Mouse (Mus musculus): ENCODE results near the gene Parvg. TPM values are rescaled to one million over a fixed set of nuclear protein-coding genes. Genes with fewer than 3 reads are reported as not detected.

Gene Parvg
- polyA plus RNA-seq, 1 experiment from 2014 or later, result 21.6 TPM

DNA sequence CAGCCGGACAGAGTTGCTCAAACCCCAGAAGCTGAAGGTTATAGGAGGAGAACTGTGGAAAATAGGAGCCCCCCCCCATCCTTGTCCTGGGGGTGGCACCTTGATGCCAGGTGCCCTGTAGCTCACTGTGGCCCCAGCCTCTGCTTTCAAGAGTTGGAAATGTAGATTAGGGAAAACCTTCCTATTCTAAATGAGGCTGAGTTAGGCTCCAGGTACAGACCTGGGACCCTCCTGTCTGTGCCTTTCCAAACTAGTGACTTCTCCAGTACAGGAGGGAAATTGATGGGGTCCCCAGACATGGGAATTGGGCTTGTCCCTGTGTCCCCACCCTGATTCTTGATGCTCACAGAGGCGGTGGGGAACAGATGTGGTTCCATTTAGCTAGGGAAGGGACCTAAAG is 23.2 kb upstream of the Parvg start:
- 65% methylated on average over 2 of the region's 2 CpGs for WGBS
- H3K9me3 ChIP-seq (replicated peaks; ENCODE audit: control insufficient read depth, low read length), result no peaks in the 10 kb centered on the region
- ATAC-seq (replicated peaks; ENCODE audit: extremely low read depth, insufficient read depth, low FRiP score), result no peak
- no peak overlapping the region for H3K4me2 ChIP-seq (ENCODE audit: low read depth, low read length)
- H3K9ac ChIP-seq (ENCODE audit: low read length), result no peak overlapping the region
- H3K4me1 ChIP-seq (ENCODE audit: control insufficient read depth, insufficient read depth, low read length), result peaks cover 15% of the 10 kb centered on the region
- peaks cover 9% of the 10 kb centered on the region; the same call in 1 of the 2 replicates for H3K36me3 ChIP-seq (ENCODE audit: control insufficient read depth, insufficient read depth)
- H3K4me3 ChIP-seq (ENCODE audit: low read length), result no peak overlapping the region
- no peaks in the 10 kb centered on the region for H3K27me3 ChIP-seq (ENCODE audit: control insufficient read depth, insufficient read depth, low read length)
- no peak overlapping the region for H3K27ac ChIP-seq (ENCODE audit: low read length)

GRCm38 (mm10) chr15:84301026-84301425 is 22.8 kb upstream of the Parvg start:
- Histone ChIP-seq H3K36me3 (ENCODE audit: control insufficient read depth, insufficient read depth) (peaks cover 9% of the 10 kb centered on the region; the same call in 1 of the 2 replicates), H3K4me1 (ENCODE audit: control insufficient read depth, insufficient read depth, low read length) (peaks cover 15% of the 10 kb centered on the region), H3K4me3 (ENCODE audit: low read length) (no peak overlapping the region), H3K4me2 (ENCODE audit: low read depth, low read length) (no peak overlapping the region), H3K9me3 (replicated peaks; ENCODE audit: control insufficient read depth, low read length) (no peaks in the 10 kb centered on the region), H3K9ac (ENCODE audit: low read length) (0 out of 2 replicates have a peak overlapping the region, but pooled peaks have one; percentile 20), H3K27me3 (ENCODE audit: control insufficient read depth, insufficient read depth, low read length) (no peaks in the 10 kb centered on the region), H3K27ac (ENCODE audit: low read length) (no peak overlapping the region)
- ATAC-seq (replicated peaks; ENCODE audit: extremely low read depth, insufficient read depth, low FRiP score), result no peak; the same call in 1 of the 2 replicates
- WGBS, result 32% methylated on average over 7 of the region's 7 CpGs

DNA sequence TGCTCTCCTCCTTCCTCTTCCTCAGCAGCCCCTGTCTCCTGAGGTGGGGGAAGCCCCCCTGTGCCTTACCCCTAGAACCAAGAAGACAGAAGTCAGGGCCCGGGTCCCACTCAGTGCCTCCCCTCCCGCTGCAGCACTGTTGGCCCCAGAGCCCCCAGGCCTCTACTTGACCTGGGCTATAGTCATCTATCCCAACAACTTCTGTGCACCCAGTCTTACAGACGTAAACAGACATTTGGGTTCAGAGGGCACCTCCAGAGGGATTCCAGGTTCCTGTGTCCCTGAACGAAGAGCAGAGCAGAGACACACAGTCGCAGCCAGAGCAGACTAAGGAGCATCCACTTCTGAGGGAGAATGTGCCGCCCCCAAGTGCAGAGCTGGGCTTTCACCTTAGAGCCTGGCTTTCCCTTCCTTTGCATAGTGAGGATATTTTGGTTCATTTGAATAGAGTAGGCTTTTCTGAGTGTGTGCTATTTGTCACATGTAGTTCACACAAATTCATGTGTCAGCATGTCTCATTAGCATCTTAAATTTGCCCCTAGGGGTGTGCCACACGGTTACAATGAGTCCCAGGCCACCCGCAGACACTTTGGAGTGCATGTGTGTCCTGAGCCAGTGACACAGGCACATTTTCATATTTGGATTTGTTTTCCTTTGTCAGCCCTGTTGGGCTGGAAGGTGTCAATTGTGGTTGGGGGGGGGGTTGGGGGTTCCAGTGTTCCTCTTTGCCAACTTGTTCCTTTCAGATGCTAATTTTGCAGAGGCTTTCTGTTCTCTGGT is 22.0 kb upstream of the Parvg start:
- H3K4me1 ChIP-seq (ENCODE audit: control insufficient read depth, insufficient read depth, low read length), result peaks cover 15% of the 10 kb centered on the region
- no peak overlapping the region for H3K4me3 ChIP-seq (ENCODE audit: low read length)
- peaks cover 13% of the 10 kb centered on the region; the same call in 1 of the 2 replicates for H3K36me3 ChIP-seq (ENCODE audit: control insufficient read depth, insufficient read depth)
- 68% methylated on average over 8 of the region's 8 CpGs for WGBS
- H3K4me2 ChIP-seq (ENCODE audit: low read depth, low read length), result no peak overlapping the region
- no peak overlapping the region for H3K27ac ChIP-seq (ENCODE audit: low read length)
- ATAC-seq (replicated peaks; ENCODE audit: extremely low read depth, insufficient read depth, low FRiP score), result no peak
- H3K9ac ChIP-seq (ENCODE audit: low read length), result no peak overlapping the region
- H3K27me3 ChIP-seq (ENCODE audit: control insufficient read depth, insufficient read depth, low read length), result no peaks in the 10 kb centered on the region
- H3K9me3 ChIP-seq (replicated peaks; ENCODE audit: control insufficient read depth, low read length), result no peaks in the 10 kb centered on the region

DNA sequence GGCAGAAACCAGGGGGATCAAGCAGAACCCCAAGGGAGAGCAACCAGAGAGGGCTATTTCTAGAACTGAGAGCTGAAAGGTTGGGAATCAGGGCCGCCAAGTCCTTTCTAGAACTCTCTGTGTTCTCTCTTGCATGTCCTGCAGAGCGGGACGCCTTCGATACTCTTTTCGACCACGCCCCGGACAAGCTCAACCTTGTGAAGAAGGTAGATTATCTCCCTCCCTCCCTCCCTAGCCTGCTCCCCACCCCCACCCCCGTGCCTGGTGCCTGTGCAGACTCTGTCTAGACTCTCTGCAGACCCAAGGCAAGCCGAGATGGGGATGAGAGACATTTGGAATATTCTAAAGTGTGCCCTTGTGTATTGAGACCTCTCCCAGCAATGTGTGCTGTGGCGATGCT is 20.6 kb upstream of the Parvg start:
- Histone ChIP-seq H3K27me3 (ENCODE audit: control insufficient read depth, insufficient read depth, low read length) (no peaks in the 10 kb centered on the region), H3K4me1 (ENCODE audit: control insufficient read depth, insufficient read depth, low read length) (peaks cover 15% of the 10 kb centered on the region), H3K36me3 (ENCODE audit: control insufficient read depth, insufficient read depth) (peaks cover 17% of the 10 kb centered on the region; the same call in 1 of the 2 replicates), H3K4me3 (ENCODE audit: low read length) (no peak overlapping the region), H3K9me3 (replicated peaks; ENCODE audit: control insufficient read depth, low read length) (no peaks in the 10 kb centered on the region), H3K27ac (ENCODE audit: low read length) (no peak overlapping the region), H3K9ac (ENCODE audit: low read length) (no peak overlapping the region), H3K4me2 (ENCODE audit: low read depth, low read length) (no peak overlapping the region)
- 72% methylated on average over 10 of the region's 10 CpGs for WGBS
- no peak for ATAC-seq (replicated peaks; ENCODE audit: extremely low read depth, insufficient read depth, low FRiP score)

DNA sequence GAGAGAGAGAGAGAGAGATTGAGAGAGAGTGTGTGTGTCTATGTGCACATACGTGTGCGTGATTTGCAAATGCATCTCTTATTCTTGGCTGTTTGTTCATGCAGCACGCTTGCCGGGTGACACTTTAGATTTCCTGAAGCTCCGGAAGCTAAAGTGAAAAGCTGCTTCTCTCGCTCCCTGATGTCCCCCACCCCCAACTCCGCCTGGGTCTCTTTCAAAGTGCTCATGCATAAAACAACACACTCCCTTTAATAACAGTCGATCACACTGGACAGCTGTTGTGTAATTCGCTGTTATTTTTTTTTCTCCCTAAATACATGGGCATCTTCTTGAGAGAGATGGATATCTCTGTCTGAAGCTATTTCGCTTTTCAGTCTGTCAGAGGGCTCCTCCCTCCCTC is 18.5 kb upstream of the Parvg start:
- no peak overlapping the region for H3K9ac ChIP-seq (ENCODE audit: low read length)
- no peak for ATAC-seq (replicated peaks; ENCODE audit: extremely low read depth, insufficient read depth, low FRiP score)
- no peak overlapping the region for H3K4me3 ChIP-seq (ENCODE audit: low read length)
- peaks cover 17% of the 10 kb centered on the region; the same call in 1 of the 2 replicates for H3K36me3 ChIP-seq (ENCODE audit: control insufficient read depth, insufficient read depth)
- 79% methylated on average over 10 of the region's 10 CpGs for WGBS
- H3K9me3 ChIP-seq (replicated peaks; ENCODE audit: control insufficient read depth, low read length), result no peaks in the 10 kb centered on the region
- H3K4me1 ChIP-seq (ENCODE audit: control insufficient read depth, insufficient read depth, low read length), result peaks cover 15% of the 10 kb centered on the region
- H3K27me3 ChIP-seq (ENCODE audit: control insufficient read depth, insufficient read depth, low read length), result no peaks in the 10 kb centered on the region
- H3K27ac ChIP-seq (ENCODE audit: low read length), result no peak overlapping the region
- H3K4me2 ChIP-seq (ENCODE audit: low read depth, low read length), result no peak overlapping the region

DNA sequence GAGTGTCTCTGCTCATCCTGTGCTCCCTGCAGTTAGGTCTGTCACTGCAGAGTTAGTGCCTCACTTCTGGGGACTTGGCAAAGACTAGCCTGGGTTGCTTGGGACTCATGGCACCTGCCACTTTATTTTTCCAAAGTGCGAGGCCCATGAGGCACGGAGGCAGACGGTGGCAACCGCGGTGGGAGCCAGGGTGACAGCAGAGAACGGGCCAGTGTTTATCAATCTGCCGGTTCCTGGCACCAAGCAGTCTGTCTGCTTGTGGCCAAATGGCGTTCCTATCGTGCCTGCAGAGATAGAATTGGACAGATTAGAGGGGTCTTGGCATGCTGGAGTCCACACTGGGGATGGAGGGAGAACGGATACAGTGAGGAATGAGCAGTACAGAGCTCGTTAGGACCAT is 13.6 kb upstream of the Parvg start:
- Histone ChIP-seq H3K4me1 (ENCODE audit: control insufficient read depth, insufficient read depth, low read length) (peaks cover 27% of the 10 kb centered on the region), H3K4me3 (ENCODE audit: low read length) (no peak overlapping the region), H3K36me3 (ENCODE audit: control insufficient read depth, insufficient read depth) (peaks cover 8% of the 10 kb centered on the region; the same call in 1 of the 2 replicates), H3K27ac (ENCODE audit: low read length) (no peak overlapping the region), H3K9ac (ENCODE audit: low read length) (0 out of 2 replicates have a peak overlapping the region, but pooled peaks have one; percentile 7), H3K9me3 (replicated peaks; ENCODE audit: control insufficient read depth, low read length) (no peaks in the 10 kb centered on the region), H3K4me2 (ENCODE audit: low read depth, low read length) (no peak overlapping the region), H3K27me3 (ENCODE audit: control insufficient read depth, insufficient read depth, low read length) (no peaks in the 10 kb centered on the region)
- 22% methylated on average over 11 of the region's 11 CpGs for WGBS
- no peak for ATAC-seq (replicated peaks; ENCODE audit: extremely low read depth, insufficient read depth, low FRiP score)

GRCm38 (mm10) chr15:84311295-84312085 is 12.3 kb upstream of the Parvg start:
- Histone ChIP-seq H3K4me3 (ENCODE audit: low read length) (no peak overlapping the region), H3K9ac (ENCODE audit: low read length) (no peak overlapping the region), H3K27ac (ENCODE audit: low read length) (no peak overlapping the region), H3K4me1 (ENCODE audit: control insufficient read depth, insufficient read depth, low read length) (peaks cover 27% of the 10 kb centered on the region), H3K27me3 (ENCODE audit: control insufficient read depth, insufficient read depth, low read length) (no peaks in the 10 kb centered on the region), H3K36me3 (ENCODE audit: control insufficient read depth, insufficient read depth) (peaks cover 8% of the 10 kb centered on the region; the same call in 1 of the 2 replicates), H3K9me3 (replicated peaks; ENCODE audit: control insufficient read depth, low read length) (no peaks in the 10 kb centered on the region), H3K4me2 (ENCODE audit: low read depth, low read length) (no peak overlapping the region)
- WGBS, result 49% methylated on average over 9 of the region's 9 CpGs
- ATAC-seq (replicated peaks; ENCODE audit: extremely low read depth, insufficient read depth, low FRiP score), result no peak

- no peaks in the 10 kb centered on the region for H3K27me3 ChIP-seq (ENCODE audit: control insufficient read depth, insufficient read depth, low read length)
- no peak overlapping the region; the same call in 1 of the 2 replicates for H3K4me2 ChIP-seq (ENCODE audit: low read depth, low read length)
- ATAC-seq (replicated peaks; ENCODE audit: extremely low read depth, insufficient read depth, low FRiP score), result no peak
- 59% methylated on average over 9 of the region's 10 CpGs for WGBS
- H3K4me3 ChIP-seq (ENCODE audit: low read length), result no peak overlapping the region
- H3K4me1 ChIP-seq (ENCODE audit: control insufficient read depth, insufficient read depth, low read length), result peaks cover 27% of the 10 kb centered on the region
- H3K9me3 ChIP-seq (replicated peaks; ENCODE audit: control insufficient read depth, low read length), result no peaks in the 10 kb centered on the region
- peak overlapping the region; percentile 61; the same call in 1 of the 2 replicates for H3K27ac ChIP-seq (ENCODE audit: low read length)
- no peaks in the 10 kb centered on the region for H3K36me3 ChIP-seq (ENCODE audit: control insufficient read depth, insufficient read depth)
- no peak overlapping the region for H3K9ac ChIP-seq (ENCODE audit: low read length)
Measured at GRCm38 (mm10) chr15:84312878-84313565, 10.8 kb upstream of the Parvg start.
